Mouse (Mus musculus): ENCODE measurements around the gene Gm12253. TPM values are rescaled to one million over a fixed set of nuclear protein-coding genes. Genes with fewer than 3 reads are reported as not detected.

Gene Gm12253
- polyA plus RNA-seq, 1 experiment from 2014 or later, result not detected

DNA sequence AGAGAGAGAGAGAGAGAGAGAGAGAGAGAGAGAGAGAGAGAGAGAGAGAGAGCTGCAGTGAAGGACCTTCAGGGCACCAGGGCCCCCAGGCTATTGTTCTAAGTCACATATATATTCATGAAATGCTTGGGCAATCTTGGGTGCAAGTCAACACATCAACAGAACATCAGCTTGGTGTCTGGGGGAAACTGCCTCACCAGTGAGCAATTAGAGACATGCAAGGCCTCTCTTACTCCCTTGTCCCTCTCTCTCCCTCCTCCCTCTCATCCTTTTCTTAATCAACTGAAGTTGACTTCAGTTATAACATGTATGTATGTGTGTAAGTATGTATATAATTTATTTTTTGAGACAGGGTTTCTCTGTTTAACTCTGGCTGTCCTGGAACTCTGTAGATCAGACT lies 29.8 kb downstream of the Gm12253 start, which contains the start of gene Olfr30:
Gene Olfr30 (minus strand): TSS at position 101 of the 400 bp plus-strand sequence.
- Histone ChIP-seq H3K4me1 (ENCODE audit: control insufficient read depth, insufficient read depth, low read length) (no peaks in the 10 kb centered on the region), H3K27ac (ENCODE audit: low read depth, low read length) (no peak within 1 kb of the TSS), H3K27me3 (ENCODE audit: control insufficient read depth, insufficient read depth, low read length) (no peaks in the 10 kb centered on the region), H3K9ac (ENCODE audit: low read length) (no peak within 1 kb of the TSS), H3K9me3 (ENCODE audit: control insufficient read depth, low read length) (no peaks in the 10 kb centered on the region), H3K4me3 (ENCODE audit: low read depth, low read length) (no peak within 1 kb of the TSS), H3K4me2 (no peak within 1 kb of the TSS), H3K36me3 (ENCODE audit: control insufficient read depth, insufficient read depth, low read length) (no peaks in the 10 kb centered on the region)
- DNase-seq (ENCODE audit: low spot score, missing footprints) (no peak), ATAC-seq (ENCODE audit: low FRiP score) (no peak)

Other genes with a start within 250 kb of the Gm12253 start
- 2.0 and 2.2 TPM in 2 replicates for gene Igtp, start 233.0 kb upstream of the Gm12253 start, polyA plus RNA-seq (2014; fragmentation: Nextera tagmentation; extraction: Ambion mirVana)
- 0.51 and 0.81 TPM in 2 replicates for gene Irgm2, start 232.9 kb upstream of the Gm12253 start, polyA plus RNA-seq (2014; fragmentation: Nextera tagmentation; extraction: Ambion mirVana)
- gene 4930438A08Rik, start 157.8 kb upstream of the Gm12253 start, polyA plus RNA-seq (2014; fragmentation: Nextera tagmentation; extraction: Ambion mirVana), result not detected in 2 replicates
- gene Zfp692, start 125.5 kb upstream of the Gm12253 start, polyA plus RNA-seq (2014; fragmentation: Nextera tagmentation; extraction: Ambion mirVana), result 13.2 and 13.4 TPM in 2 replicates
- gene Zfp672, start 102.2 kb upstream of the Gm12253 start, polyA plus RNA-seq (2014; fragmentation: Nextera tagmentation; extraction: Ambion mirVana), result 22.8 and 22.9 TPM in 2 replicates
- gene Sh3bp5l, start 101.8 kb upstream of the Gm12253 start, polyA plus RNA-seq (2014; fragmentation: Nextera tagmentation; extraction: Ambion mirVana), result 26.8 and 34.2 TPM in 2 replicates
- not detected in 2 replicates for gene Lypd8, start 53.5 kb upstream of the Gm12253 start, polyA plus RNA-seq (2014; fragmentation: Nextera tagmentation; extraction: Ambion mirVana)
- not detected in 2 replicates for gene 1810065E05Rik, start 11.4 kb upstream of the Gm12253 start, polyA plus RNA-seq (2014; fragmentation: Nextera tagmentation; extraction: Ambion mirVana)
- gene Lypd9, start 20.4 kb downstream of the Gm12253 start, polyA plus RNA-seq (2014; fragmentation: Nextera tagmentation; extraction: Ambion mirVana), result not detected in 2 replicates
- gene Olfr30, start 29.7 kb downstream of the Gm12253 start, polyA plus RNA-seq (2014; fragmentation: Nextera tagmentation; extraction: Ambion mirVana), result not detected in 2 replicates
- gene Olfr332, start 60.0 kb downstream of the Gm12253 start, polyA plus RNA-seq (2014; fragmentation: Nextera tagmentation; extraction: Ambion mirVana), result not detected in 2 replicates
- gene Olfr331, start 70.0 kb downstream of the Gm12253 start, polyA plus RNA-seq (2014; fragmentation: Nextera tagmentation; extraction: Ambion mirVana), result not detected in 2 replicates
- not detected in 2 replicates for gene Olfr330, start 102.3 kb downstream of the Gm12253 start, polyA plus RNA-seq (2014; fragmentation: Nextera tagmentation; extraction: Ambion mirVana)
- not detected in 2 replicates for gene Olfr329-ps, start 113.9 kb downstream of the Gm12253 start, polyA plus RNA-seq (2014; fragmentation: Nextera tagmentation; extraction: Ambion mirVana)
- 0.04 TPM in 1 of 2 replicates, not detected in the other for gene Olfr328, start 123.1 kb downstream of the Gm12253 start, polyA plus RNA-seq (2014; fragmentation: Nextera tagmentation; extraction: Ambion mirVana)
- gene Olfr224, start 138.0 kb downstream of the Gm12253 start, polyA plus RNA-seq (2014; fragmentation: Nextera tagmentation; extraction: Ambion mirVana), result not detected in 2 replicates
- gene Olfr325, start 145.2 kb downstream of the Gm12253 start, polyA plus RNA-seq (2014; fragmentation: Nextera tagmentation; extraction: Ambion mirVana), result not detected in 2 replicates
- gene Olfr324, start 162.6 kb downstream of the Gm12253 start, polyA plus RNA-seq (2014; fragmentation: Nextera tagmentation; extraction: Ambion mirVana), result not detected in 2 replicates
- gene 2210407C18Rik, start 183.5 kb downstream of the Gm12253 start, polyA plus RNA-seq (2014; fragmentation: Nextera tagmentation; extraction: Ambion mirVana), result not detected in 2 replicates
- gene Olfr323, start 197.9 kb downstream of the Gm12253 start, polyA plus RNA-seq (2014; fragmentation: Nextera tagmentation; extraction: Ambion mirVana), result not detected in 2 replicates
- 0.10 and 0.63 TPM in 2 replicates for gene Trim58, start 207.9 kb downstream of the Gm12253 start, polyA plus RNA-seq (2014; fragmentation: Nextera tagmentation; extraction: Ambion mirVana)
- gene Olfr322, start 226.2 kb downstream of the Gm12253 start, polyA plus RNA-seq (2014; fragmentation: Nextera tagmentation; extraction: Ambion mirVana), result 0.07 TPM in 1 of 2 replicates, not detected in the other
- gene Olfr320, start 248.5 kb downstream of the Gm12253 start, polyA plus RNA-seq (2014; fragmentation: Nextera tagmentation; extraction: Ambion mirVana), result not detected in 2 replicates